Mouse (Mus musculus) forelimb bud, embryonic 11.5 days (tissue): Measurements from ENCODE around the gene Chst15.
A peak's percentile ranks its signal among the peaks of the same experiment; 100 is the strongest.

Experiments used
- DNase-seq: peaks from one replicate; pipeline ENCODE4 v3.0.0-alpha.2; 2012; ENCODE audit warnings: low read depth, low spot score

The Chst15 gene

GRCm38 (mm10) chr7:132227075-132227640 is 89.9 kb downstream of the Chst15 start:
- no peak for DNase-seq

DNA sequence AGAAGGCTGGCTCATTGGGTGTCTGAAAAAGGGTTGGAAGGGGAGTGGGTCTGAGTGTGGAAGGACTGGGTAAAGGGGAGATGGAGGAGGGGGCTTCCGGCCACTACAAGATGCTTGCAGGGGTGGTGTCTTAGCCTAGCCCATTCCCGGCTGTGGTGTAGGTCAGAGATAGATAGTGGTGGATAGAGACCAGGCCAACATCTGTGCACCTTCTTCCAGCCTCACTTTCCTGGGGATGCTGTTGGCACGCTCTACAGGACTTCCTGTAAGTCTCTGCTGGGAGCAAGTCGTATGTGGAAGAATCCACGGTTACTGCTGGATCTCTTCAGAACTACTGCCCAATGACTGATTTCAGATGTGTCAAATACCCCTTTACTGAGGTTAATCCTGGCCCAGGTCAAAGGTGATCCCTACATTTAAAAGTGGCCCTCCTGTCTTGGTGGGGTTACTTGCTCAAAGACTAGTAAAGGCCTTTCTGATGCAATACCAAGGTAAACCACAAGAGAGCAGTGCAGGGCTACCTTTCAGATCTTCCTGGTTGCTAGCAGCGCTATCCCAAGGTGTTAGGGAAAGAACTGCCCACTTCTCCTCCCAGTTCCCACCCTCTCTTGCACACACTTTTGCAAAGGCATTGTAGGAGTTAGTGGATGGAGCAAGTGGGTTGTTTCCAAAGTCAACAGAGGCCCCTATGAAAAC is 90.5 kb downstream of the Chst15 start:
- DNase-seq: peak; percentile 88

- DNase-seq: no peak
Observed at GRCm38 (mm10) chr7:132223452-132224141, 93.4 kb downstream of the Chst15 start.

GRCm38 (mm10) chr7:132214031-132214430 is 103.0 kb downstream of the Chst15 start:
- no peak for DNase-seq

DNA sequence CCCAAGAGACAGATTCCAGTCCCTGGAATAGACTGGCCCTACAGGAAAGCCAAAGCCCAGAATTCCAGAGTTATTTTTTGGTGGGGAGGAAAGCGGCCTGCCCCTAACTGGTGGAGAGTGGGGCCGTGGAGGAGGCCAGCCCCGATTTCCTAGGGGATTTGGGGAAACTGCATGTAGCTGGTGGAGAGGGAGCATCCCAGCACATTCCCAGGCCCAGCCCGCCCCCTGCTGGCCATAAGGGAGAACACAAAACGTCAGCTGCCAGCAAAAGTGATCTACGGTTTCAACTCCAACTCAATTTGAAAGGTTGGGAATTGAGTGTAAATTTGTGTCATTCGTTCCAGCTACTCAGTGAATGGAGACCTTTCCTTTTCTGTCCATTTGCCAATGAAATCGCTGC is 103.6 kb downstream of the Chst15 start:
- peak; percentile 67 for DNase-seq

DNA sequence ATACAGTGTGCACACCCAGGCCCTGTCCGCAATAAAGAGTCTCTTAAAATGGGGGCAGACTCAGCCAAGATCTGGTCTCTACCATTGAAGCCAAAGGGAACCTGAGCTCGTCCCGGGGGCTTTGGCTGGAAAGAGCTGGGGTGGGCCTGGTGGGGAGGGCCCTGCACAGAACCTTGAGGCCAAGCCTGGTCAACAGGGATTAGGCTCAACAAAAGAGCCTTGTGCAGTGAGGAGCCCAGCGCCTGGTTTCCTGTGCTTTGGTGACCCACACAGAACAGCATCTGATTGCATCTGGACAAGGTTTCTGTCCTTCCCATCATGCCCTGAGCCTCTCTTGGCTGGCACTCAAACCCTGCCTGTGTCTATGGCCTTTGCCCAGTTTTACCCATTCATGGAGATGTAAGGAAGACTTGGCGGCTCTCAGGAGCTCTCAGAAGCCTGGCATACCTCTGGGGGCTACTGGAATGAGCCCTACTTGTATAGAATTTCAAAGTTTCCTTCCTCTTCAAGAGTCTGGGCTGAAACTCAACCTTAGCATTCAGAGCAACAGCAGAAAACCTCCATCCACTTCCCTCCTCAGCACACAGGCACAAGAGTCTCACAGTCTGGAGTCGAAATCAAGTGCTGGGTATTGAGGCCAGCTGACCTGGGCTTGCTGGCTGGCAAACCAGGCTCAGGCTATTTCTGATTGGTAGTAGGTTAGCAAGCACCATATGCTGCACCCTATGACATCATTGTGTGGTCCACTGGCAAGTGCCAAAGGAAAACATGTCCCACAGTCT is 104.9 kb downstream of the Chst15 start:
- no peak for DNase-seq

GRCm38 (mm10) chr7:132210616-132211015 is 106.4 kb downstream of the Chst15 start:
- DNase-seq: no peak

- DNase-seq: no peak
Observed at GRCm38 (mm10) chr7:132208946-132209651, 107.9 kb downstream of the Chst15 start.

DNA sequence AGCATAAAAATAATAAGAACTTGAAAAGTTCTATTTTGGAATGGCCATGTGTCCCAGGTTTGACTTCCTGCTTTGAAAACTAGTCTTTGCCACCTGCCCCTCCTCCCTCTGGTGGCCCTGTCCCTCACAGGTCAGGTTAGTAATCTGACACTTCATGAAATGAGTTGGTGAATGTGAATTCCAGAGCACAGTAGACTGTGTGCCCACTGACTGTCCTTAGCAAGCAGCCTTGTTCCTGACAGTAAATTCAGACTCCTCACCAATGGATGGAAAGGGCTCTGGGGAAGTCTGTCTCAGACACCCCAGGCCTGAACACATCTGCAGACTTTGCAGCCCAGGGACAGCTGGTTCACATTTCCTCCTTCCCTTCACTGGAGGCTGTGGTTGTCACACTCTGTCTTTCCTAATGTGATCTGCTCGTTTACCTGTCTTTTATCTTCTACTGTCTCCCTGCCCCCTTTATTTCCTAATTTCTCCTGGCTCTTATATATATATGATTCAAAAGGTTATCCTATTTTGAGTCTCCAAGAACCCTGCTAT is 112.9 kb downstream of the Chst15 start:
- peak; percentile 72 for DNase-seq

DNA sequence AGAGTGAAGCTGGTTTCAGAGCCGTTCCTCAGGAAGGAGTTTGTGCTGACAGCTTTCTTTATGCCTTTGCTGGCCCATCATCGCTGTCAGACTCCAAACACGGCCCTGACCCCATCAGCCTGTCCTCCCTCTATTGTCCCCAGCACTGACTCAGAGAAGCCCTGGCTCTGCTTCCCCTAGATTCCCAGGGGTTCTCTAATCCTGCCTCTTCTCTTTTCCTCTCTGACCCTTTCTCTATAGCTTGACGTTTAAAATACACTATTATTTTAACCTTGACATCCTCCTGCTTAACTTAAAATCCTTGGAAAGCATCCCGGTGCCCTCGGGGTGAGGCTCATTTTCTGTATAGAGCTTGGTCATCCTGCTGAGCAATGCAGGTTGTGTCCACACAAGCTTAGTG is 117.3 kb downstream of the Chst15 start:
- DNase-seq: no peak

- peak; percentile 58 for DNase-seq
Observed at GRCm38 (mm10) chr7:132198806-132199205, 118.2 kb downstream of the Chst15 start.

GRCm38 (mm10) chr7:132197817-132198475 is 119.1 kb downstream of the Chst15 start:
- peak; percentile 35 for DNase-seq

DNA sequence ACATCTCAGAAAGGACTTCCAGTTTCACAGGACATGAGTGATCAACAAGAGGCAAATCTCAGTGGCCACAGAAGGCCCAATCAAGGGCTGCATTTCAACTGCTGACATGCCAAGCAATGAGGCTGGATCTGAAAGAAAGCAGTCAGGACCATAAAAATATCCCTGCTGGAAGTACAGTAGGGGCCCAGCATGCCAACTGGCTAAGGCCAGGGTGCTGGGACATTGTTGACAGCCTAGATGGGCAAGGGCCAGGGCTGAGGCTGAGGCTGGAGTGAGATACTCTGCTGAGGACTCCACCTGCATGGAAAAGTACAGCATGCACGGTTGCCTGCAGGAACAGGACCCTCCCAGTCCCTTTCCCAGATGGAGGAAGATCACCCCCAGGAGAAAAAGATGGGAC is 120.4 kb downstream of the Chst15 start:
- no peak for DNase-seq

DNA sequence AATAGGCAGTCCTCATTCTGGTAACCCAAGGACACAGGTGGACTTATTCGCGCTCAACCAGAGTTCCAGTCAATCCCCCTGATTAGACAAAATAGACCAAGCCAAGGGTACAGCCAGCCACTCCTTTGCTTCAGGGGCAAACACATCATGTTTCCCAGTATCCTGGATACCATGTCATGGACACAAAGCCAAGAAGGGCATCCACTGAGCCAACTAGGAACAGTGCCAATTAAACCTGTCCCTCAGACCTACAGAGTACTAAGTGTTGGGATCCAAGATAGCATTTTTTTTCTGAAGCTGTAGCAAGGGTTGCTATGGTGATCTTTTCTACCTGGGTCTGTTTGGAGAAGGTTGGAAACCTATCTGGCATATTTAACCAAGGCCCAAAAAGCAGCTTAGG is 123.4 kb downstream of the Chst15 start:
- no peak for DNase-seq

DNA sequence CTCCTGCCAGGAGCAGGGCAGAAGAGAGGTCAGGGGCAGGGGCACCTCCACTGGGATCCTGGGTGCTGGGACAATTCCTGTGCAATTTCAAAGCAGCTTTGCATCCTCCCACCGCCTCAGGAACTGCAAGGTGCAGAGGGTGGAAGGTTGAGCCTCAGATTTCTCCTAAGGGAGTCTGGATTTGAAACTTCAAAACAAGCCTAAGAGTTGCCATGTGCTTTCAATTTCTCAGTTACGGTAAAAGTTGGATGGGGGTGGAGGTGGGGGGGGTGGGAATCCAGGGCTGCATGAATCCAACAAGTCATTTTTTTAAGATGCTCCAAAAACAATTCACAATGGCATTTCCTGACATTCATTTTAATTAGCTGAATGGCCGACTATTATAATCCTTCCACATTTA is 129.6 kb downstream of the Chst15 start:
- DNase-seq: peak; percentile 33
